Comparison of ENCODE assay signal across 8 mouse cellular contexts in genomic region chr16:58669917-58670630, GRCm38 (mm10). TPM values are rescaled to one million over a fixed set of nuclear protein-coding genes. Genes with fewer than 3 reads are reported as not detected.
DNase-seq lines count a peak whose midpoint lies in the region; ATAC-seq lines count a peak whose summit lies in the region.

TSS of gene Cpox (plus strand) at chr16:58670292.

- H3K36me3 ChIP-seq in hindbrain, embryonic 12.5 days, result peaks cover 16% of the 10 kb centered on the region

- peak; percentile 84 for DNase-seq in Muller cell, postnatal 12 days (ENCODE audit: inconsistent ontology term)
- peak; percentile 85 for DNase-seq in cerebellum, adult 9-11 months
- DNase-seq in frontal cortex, postnatal 10 days (ENCODE audit: low spot score in 2 of 2), result peak; percentile 61 to 81
- peak; percentile 81 to 88 for DNase-seq in layer of hippocampus, postnatal 14 days (ENCODE audit: low spot score in 2 of 2)
- DNase-seq in lung, postnatal 14 days, result peak; percentile 73
- peak; percentile 71 for DNase-seq in retina, adult 2 months (ENCODE audit: low read depth, low spot score)
- DNase-seq in thymus, postnatal 36 days, result peak; percentile 71 to 78

- H3K27ac ChIP-seq in hindbrain, embryonic 12.5 days, result peak within 1 kb of the TSS; percentile 87

- WGBS in hindbrain, embryonic 12.5 days, result under 1% methylated on average over 46 of the region's 51 CpGs

- H3K27me3 ChIP-seq in hindbrain, embryonic 12.5 days, result no peaks in the 10 kb centered on the region

- H3K9ac ChIP-seq in hindbrain, embryonic 12.5 days, result peak within 1 kb of the TSS; percentile 88

- H3K4me3 ChIP-seq in hindbrain, embryonic 12.5 days, result peak within 1 kb of the TSS; percentile 95

- H3K4me2 ChIP-seq in hindbrain, embryonic 12.5 days (replicated peaks), result peak within 1 kb of the TSS; percentile 75

- no peaks in the 10 kb centered on the region for H3K9me3 ChIP-seq in hindbrain, embryonic 12.5 days (replicated peaks)

- ATAC-seq in hindbrain, embryonic 12.5 days (ENCODE audit: low FRiP score), result peak; percentile 100

- peaks cover 8% of the 10 kb centered on the region for H3K4me1 ChIP-seq in hindbrain, embryonic 12.5 days

RNA-seq across cellular contexts. Expression of gene Cpox, which starts in this region (rescaled TPM):
- polyA plus RNA-seq in hindbrain, embryonic 12.5 days (2016; fragmentation: Nextera tagmentation; extraction: Ambion mirVana), result 18.4 and 22.5 TPM in 2 replicates
- total RNA-seq in layer of hippocampus, postnatal 14 days (2021), result 10 to 100 TPM; 45.4 to 53.0 TPM

Comparison
In these comparisons a context has a peak if more than half of its experiments do, and no peak if none do; other contexts are left out.
1. Peak in every context shown above with its lines: DNase-seq, ATAC-seq, H3K4me3 ChIP-seq and H3K27ac ChIP-seq.